Mouse (Mus musculus) bone marrow, adult 2 months (tissue): ENCODE data around the gene Tex35. TPM values are rescaled to one million over a fixed set of nuclear protein-coding genes. Genes with fewer than 3 reads are reported as not detected.

Experiments
- H3K27ac ChIP-seq: fragments of 200-500 bp; 2 replicates; pipeline ENCODE4 v1.5.1; 2012; ENCODE audit warnings: low read depth, mild to moderate bottlenecking, control low read depth, inconsistent platforms, low read length; ENCODE audit not compliant: control insufficient read depth, poor library complexity, insufficient read depth
- H3K4me1 ChIP-seq: fragments of 200-500 bp; 2 replicates; pipeline ENCODE4 v1.6.1; 2011; ENCODE audit warnings: low read length; ENCODE audit not compliant: control insufficient read depth, insufficient read depth
- H3K4me3 ChIP-seq: fragments of 200-500 bp; replicated peaks from 2 replicates; pipeline ENCODE3; 2011; ENCODE audit warnings: mild to moderate bottlenecking, low read depth, low read length, control low read depth; ENCODE audit not compliant: control insufficient read depth
- CTCF ChIP-seq: fragments of 200-500 bp; IDR thresholded peaks from 2 replicates; pipeline ENCODE4 v1.5.1; 2011; ENCODE audit warnings: low read length, control low read depth; ENCODE audit not compliant: control insufficient read depth, insufficient read depth
- POLR2A ChIP-seq: fragments of 200-500 bp; IDR thresholded peaks from 2 replicates; pipeline ENCODE4 v1.6.1; 2011; ENCODE audit warnings: low read depth, mild to moderate bottlenecking, control low read depth, low read length, borderline replicate concordance; ENCODE audit not compliant: control insufficient read depth
- WGBS: fragments of 180-500 bp; shearing (Covaris S2); methylation state at CpG from one replicate; pipeline ENCODE4 v1.1.7; 2018; 5-methylcytosine and 5-hydroxymethylcytosine counted together
- polyA plus RNA-seq: library from polyadenylated mRNA; stranded (reverse); fragments of >200 nt; gene quantifications from 2 replicates; pipeline ENCODE4 v1.2.4, GENCODE M21; 2011; ENCODE audit warnings: low replicate concordance; ENCODE audit not compliant: missing spikeins, insufficient read depth, insufficient read length

Tex35 gene
- polyA plus RNA-seq = not detected in 2 replicates

DNA sequence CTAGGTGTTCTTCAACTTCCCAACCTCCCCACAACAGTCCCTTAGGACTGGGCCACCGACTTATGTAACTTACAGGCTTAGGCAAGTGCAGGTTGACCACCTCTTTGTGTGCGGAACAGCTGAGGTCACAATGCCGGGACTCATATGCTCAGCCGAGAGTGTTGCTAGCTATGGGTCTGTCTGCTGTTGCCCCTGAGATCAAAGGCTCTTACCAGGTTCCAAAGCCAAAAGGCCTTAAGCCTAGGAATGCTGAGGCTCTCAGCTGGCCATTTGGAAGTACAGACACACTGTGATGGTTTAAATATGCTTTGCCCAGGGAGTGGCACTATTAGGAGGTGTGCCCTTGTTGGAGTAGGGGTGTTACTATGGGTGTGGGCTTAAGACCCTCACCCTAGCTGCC, at the start of gene Tex35:
TSS of gene Tex35 (minus strand) at position 101 of the 400 bp plus-strand sequence.
- H3K4me1 ChIP-seq = no peaks in the 10 kb centered on the region
- TF ChIP-seq POLR2A = no peak
- no peak for TF ChIP-seq CTCF
- WGBS = 82% methylated on average over 4 of the region's 4 CpGs
- no peak within 1 kb of the TSS for H3K4me3 ChIP-seq
- no peak within 1 kb of the TSS for H3K27ac ChIP-seq

DNA sequence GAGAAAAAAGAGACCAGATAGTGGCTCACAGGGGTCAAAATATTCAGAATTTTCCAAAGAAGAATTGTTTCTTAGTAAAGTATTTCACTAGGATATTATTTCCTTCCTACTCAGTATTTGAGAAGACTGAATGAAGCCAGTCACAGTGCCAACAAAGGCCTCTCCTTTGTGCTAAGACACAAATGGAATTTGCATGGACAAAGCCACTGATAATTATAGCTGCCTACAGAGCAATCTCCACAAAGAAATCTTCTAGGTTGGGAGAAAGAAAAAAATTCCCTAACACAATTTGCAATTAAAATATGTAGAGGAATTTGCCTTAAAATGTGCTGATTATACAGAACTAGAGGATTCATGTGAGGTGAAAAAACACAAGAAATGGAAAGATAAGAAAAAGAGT, 45.3 kb upstream of the Tex35 start:
- Histone ChIP-seq H3K4me3 (no peak overlapping the region), H3K27ac (no peak overlapping the region), H3K4me1 (no peaks in the 10 kb centered on the region)
- no peak for TF ChIP-seq POLR2A
- TF ChIP-seq CTCF = no peak

DNA sequence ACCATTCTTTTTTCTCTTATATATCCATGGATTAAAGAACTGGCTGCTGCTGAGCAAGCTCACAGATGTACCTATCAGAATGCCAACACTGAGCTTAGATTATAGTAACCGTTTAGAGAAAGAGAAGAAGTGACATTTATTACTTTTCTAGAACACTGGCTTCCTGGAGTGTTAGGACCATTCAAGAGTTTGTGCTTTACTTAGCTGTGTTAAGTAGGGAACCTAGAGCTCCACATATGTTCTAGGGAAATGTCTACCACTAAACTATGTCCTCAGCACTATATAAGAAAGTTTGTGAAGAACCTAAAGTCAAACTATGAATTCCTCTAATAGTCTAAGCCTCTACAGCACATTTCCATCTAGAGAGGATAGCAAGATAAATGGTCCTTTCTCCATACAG, 41.6 kb upstream of the Tex35 start:
- H3K27ac ChIP-seq = no peak overlapping the region
- 70% methylated on average over 1 of the region's 1 CpGs for WGBS
- no peak for TF ChIP-seq POLR2A
- TF ChIP-seq CTCF = no peak

DNA sequence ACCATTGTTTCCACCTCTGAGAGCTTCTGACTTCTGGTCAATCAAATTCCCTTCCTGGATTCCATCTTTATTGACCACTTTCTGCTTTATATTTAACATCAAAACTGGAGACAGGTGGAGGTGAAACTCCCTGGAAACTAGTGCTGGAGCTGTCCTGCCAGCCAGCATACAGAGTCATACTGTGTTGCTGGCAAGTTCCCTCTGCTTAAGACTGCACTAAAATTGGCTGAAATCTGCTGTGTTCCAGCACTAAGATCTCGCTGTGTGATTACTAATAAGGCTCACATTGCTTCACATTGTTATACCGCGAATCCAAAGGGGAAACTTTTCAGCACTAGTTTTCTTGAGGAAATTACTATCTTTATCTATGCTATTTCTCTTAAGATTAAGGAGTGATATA, 36.1 kb upstream of the Tex35 start:
- no peaks in the 10 kb centered on the region for H3K4me1 ChIP-seq
- WGBS = 87% methylated on average over 3 of the region's 3 CpGs
- no peak for TF ChIP-seq CTCF
- TF ChIP-seq POLR2A = no peak
- no peak overlapping the region for H3K4me3 ChIP-seq
- no peak overlapping the region for H3K27ac ChIP-seq

More for the DNA sequence above, 41.6 kb upstream of the Tex35 start:
- H3K4me1 ChIP-seq = no peaks in the 10 kb centered on the region
- no peak overlapping the region for H3K4me3 ChIP-seq

DNA sequence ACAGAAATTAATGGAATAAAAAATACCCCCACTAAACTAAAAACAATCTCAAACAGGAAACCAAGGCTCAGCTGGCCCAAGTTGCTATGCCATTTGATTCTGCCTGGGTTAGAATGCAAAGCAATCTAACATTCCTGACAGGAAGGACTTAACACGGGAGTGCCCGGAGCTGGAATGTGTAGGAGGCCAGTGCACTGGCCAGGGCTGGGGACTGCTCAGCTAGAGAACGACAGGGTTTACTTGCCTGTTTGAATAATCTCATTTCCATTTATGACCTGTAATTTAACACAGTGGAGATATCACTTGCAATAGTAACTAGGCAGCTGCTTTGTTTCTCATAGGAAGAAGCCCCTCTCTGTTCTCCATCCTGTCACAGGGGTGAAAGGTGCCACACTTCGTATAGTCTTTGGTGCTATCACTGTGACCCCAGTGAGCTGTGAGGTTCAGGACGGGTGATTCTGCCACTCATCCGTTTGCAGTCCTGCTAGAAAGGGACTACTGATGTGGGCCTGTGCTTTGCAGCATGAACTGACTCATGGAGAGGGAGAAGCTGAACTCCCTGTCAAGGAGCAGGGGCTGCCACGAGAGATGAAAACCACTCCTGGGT, 34.9 kb upstream of the Tex35 start:
- Histone ChIP-seq H3K4me3 (no peak overlapping the region), H3K4me1 (no peaks in the 10 kb centered on the region), H3K27ac (no peak overlapping the region)
- WGBS = 68% methylated on average over 7 of the region's 7 CpGs
- no peak for TF ChIP-seq POLR2A
- TF ChIP-seq CTCF = no peak

DNA sequence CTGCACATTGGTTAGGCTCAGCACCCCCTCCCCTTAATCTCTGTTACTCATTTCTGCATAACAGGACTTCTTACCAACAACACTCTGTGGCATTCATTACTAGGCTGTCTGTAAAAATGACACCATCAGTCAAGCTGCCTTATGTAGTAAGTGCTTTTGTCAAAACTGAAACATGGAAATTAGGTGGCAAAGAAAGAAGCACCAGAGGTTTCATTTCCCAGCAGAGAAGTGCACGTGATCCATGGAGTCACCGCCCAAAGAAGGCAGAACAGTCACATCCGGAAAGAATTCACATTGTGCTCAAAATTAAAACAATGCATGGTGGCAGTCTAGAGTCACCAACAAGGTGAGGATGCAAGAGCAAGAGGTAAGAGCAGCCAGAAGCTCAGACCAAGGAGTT, 32.5 kb upstream of the Tex35 start:
- TF ChIP-seq CTCF (no peak), POLR2A (no peak)
- no peak overlapping the region for H3K27ac ChIP-seq
- 75% methylated on average over 3 of the region's 3 CpGs for WGBS

DNA sequence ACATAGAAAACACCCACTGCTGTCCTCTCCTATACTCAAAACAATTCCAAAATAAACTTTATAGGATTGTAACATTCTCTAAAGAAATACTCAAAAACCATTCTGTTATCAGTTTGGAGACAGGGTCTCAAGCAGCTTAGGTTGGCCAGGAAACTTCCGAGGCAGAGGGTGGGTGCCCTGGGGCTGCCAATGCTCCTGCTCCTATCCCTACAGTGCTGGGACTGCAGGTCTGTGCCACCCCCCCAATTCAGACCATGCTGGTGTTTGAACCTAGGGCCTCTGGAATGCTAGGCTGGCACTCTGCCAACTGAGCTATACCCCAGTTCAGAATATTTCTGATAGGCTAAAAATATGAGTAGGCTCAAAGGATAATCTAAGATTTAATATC, 29.4 kb upstream of the Tex35 start:
- H3K4me1 ChIP-seq = no peaks in the 10 kb centered on the region
- H3K4me3 ChIP-seq = no peak overlapping the region
- no peak for TF ChIP-seq POLR2A
- TF ChIP-seq CTCF = no peak
- 87% methylated on average over 1 of the region's 1 CpGs for WGBS
- H3K27ac ChIP-seq = no peak overlapping the region

More for the DNA sequence above, 32.5 kb upstream of the Tex35 start:
- no peak overlapping the region for H3K4me3 ChIP-seq
- no peaks in the 10 kb centered on the region for H3K4me1 ChIP-seq

DNA sequence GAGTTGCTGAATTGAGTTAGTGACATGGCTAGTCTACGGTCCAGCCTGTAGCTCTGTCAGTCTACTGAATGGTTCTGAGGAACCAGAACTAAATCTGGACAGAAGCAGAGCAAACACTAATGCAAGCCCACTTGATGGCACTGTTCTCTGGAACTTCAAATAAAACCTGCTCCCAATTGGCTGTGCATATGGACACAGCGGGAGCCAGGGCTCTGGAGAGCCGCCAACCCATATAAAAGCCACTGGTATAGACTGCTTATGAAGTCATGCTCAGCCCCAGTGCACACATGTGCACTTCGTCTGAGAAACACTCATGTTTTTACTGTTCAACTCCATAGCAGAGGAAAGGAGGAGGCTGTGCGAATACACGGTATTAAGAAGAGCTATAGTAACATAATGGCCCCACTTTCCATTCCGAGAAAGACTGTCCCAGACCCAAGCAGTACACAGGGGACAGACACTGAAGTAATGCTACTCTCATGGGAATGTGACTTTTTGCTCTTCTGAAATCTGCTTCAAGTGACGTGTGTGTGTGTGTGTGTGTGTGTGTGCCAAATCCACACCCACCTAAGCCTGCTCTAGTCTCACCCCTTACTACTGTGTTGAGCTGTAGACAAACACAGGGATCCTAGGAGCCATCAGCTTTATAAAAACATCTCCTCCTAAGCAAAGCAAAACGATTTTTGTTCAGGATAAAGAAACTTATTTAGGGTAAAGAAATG, 28.8 kb upstream of the Tex35 start:
- Histone ChIP-seq H3K27ac (no peak overlapping the region), H3K4me3 (no peak overlapping the region), H3K4me1 (no peaks in the 10 kb centered on the region)
- no peak for TF ChIP-seq CTCF
- TF ChIP-seq POLR2A = no peak
- whole genome bisulfite sequencing = 81% methylated on average over 9 of the region's 9 CpGs
